Mouse (Mus musculus) adrenal gland, postnatal 36 days (tissue): ENCODE measurements around the gene Glb1. TPM values are rescaled to one million over a fixed set of nuclear protein-coding genes. Genes with fewer than 3 reads are reported as not detected.
A peak's percentile ranks its signal among the peaks of the same experiment; 100 is the strongest.

ENCODE experiments used
- DNase-seq, 2 experiments: peaks; one replicate each; pipeline ENCODE4 v3.0.0; 2021; ENCODE audit warnings: mixed read lengths in 1 of 2
- total RNA-seq, 2 experiments: library from RNA; stranded (reverse); gene quantifications; 2 replicates each; pipeline ENCODE4 v1.2.3; 2021

Glb1 gene
- total RNA-seq, 2 experiments from 2014 or later, result 29.1 to 32.1 TPM

GRCm38 (mm10) chr9:114442893-114443292 is 42.0 kb downstream of the Glb1 start:
- DNase-seq, result no peak

DNA sequence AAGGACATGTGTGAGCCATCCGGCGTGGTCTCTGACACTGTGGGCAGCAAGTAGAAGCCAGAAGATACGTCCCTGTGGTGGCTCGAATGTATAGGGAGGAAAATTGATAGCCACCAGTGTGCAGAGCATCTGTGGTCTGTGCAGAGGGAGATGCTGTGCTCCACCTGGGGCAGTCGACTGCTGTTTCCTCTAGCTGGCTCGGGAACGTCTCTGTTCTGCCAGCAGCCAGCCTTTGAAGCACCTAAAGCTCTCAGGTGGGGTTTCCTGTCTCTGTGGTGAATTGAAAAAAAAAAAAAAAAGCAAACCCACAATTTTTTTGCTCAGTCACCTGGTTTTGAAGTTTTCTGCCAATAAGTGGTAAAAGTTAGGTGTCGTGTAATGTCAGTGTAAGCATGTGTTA is 42.5 kb downstream of the Glb1 start:
- DNase-seq, result no peak

DNA sequence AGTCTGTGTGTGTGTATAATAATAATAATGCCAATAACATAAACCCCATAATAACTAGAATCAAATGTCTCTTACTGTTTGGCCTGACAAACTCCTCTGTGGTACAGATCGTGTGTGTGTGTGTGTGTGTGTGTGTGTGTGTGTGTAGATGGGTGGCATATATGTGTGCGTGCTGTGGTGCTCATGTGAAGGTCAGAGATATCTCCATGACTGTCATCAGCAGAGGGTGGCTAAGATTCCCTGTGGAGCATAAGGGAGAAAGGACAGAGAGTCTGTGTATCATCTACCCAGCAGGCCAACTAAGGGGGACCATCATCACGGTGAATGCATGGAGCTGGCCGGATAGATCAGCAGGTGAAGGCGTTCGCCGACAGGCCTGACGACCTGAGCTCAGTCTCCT is 46.0 kb downstream of the Glb1 start:
- DNase-seq, result no peak

GRCm38 (mm10) chr9:114448700-114449099 is 47.8 kb downstream of the Glb1 start:
- no peak for DNase-seq

DNA sequence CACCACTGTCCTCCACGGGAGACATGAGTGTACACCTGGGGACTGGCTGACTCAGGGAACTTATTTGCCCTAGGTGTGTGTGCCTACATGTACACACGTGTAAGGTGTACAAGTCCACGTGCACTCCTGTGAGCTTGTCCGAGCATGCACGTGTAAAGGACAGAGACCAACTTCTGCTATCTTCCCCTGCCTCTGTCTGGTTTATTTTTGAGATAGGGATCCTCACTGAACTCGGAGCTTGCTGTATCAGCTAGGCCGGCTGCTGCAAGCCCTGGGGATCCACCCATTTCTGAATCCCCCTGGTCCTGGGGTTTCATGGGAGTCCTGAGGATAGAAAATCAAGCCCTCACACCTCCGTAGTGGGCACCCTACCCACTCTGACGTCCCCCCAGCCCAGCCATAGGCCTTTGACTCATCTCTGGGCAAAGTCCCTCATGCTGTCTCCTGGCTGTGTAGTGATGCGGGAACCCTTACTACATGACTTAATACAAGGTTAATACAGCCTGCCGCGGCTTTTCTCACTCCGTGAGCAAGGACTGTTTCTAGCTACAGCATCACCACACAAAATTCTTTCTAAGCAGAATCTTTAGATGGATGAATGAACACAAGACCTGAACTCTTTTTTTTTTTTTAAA is 48.4 kb downstream of the Glb1 start:
- DNase-seq, result no peak

- no peak for DNase-seq
Measured at GRCm38 (mm10) chr9:114451615-114452014, 50.7 kb downstream of the Glb1 start.

DNA sequence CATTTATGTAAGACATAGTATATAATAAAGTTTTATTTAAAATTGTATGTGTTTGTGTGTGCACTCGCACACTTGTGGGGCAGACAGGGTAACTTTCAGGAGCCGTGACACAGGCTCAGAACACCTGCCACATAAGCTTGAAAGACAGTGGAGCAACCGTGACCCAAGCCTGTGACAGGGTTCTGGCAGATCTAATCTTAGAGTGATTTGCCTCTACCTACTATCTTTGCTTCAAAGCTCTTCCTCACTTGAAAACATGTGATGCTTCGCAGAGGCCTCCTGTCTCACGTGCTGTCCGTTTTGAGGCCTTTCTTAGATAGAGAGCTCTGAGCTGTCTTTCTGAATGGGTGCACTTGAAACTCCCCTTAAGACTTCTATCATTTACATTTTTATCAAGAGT is 51.5 kb downstream of the Glb1 start:
- DNase-seq, result no peak

DNA sequence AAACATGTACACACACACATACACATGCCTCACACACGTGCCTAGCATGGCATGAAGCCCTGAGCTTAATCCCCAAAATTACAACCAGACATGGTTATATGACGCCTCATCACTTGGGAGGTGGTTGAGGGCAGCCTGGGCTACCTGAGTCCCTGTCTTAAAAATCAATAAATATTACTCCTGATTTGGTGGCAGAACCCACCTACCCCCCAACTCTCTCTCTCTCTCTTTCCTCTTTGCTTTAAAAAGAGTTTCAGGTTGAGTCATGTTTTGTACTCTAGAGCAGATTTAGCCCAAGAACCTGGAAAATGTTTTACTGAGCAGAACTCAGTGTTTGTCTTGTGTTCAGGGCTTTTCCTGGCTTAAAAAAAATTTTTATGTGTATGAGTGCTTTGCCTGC is 54.5 kb downstream of the Glb1 start:
- DNase-seq, result no peak

- DNase-seq, result no peak
Measured at GRCm38 (mm10) chr9:114458436-114458835, 57.6 kb downstream of the Glb1 start.

DNA sequence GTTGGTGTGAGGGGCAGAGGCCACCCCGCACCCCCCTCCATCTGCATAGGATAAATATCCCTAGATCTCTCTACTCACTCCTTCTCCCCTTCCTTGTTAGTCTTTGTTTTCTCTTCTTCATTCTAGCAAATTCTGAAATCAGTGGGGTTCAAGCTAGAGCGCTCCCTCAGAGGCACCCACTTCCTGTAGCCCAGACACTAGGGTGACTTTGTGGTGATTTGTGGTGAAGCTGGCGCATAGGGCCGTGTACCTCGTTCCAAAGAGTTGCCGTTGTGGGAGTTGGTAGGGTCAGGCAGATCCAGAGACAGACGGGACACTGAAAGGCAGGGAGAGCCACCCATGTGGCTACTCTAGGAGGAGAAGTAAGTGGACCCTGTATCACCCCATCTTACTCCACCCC is 61.7 kb downstream of the Glb1 start:
- no peak for DNase-seq

- DNase-seq, result no peak
Measured at GRCm38 (mm10) chr9:114465442-114465841, 64.6 kb downstream of the Glb1 start.

GRCm38 (mm10) chr9:114466871-114467270 is 66.0 kb downstream of the Glb1 start:
- no peak for DNase-seq

DNA sequence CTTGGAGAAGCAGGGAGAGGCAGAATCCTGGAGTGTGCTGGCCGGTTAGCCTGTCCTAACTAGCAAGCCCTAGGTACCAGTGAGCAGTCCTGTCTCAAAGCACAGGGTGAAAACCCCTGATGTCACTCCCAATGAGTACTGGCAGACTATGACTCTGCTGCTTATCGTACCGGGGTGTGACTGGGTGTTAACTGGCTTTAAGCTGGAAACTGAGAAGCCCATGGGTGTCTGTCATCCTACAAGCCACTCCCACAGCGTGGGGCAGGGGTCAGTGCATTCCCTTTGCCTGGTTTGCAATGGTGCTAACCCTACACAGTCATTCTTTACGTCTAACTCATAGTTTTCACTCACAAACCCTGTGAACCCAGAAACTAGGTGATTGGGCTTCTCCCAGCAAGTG is 67.3 kb downstream of the Glb1 start:
- no peak for DNase-seq

DNA sequence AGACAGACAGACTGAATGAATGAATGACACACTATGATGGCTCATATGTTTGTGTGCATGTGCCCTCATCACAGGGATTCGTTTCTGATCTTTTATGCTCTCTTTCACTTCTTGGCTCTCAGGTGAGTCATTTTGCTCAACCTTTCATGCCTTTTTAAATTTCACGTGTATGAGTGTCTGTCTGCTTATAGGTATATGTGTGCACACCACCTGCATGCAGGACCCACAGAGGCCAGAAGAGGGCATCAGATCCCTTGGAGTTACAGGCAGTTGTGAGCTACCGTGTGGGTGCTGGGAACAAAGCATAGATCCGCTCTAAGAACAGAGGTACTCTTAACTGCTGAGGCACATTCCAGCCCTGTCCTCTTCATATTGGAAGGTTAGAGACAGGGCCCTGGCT is 67.8 kb downstream of the Glb1 start:
- DNase-seq, result no peak

GRCm38 (mm10) chr9:114471892-114472291 is 71.0 kb downstream of the Glb1 start:
- DNase-seq, result no peak

GRCm38 (mm10) chr9:114477019-114477418 is 76.1 kb downstream of the Glb1 start:
- DNase-seq, result no peak

GRCm38 (mm10) chr9:114480940-114481339 is 80.1 kb downstream of the Glb1 start:
- no peak for DNase-seq

GRCm38 (mm10) chr9:114484771-114485170 is 83.9 kb downstream of the Glb1 start:
- no peak for DNase-seq

GRCm38 (mm10) chr9:114486808-114487207 is 85.9 kb downstream of the Glb1 start:
- no peak for DNase-seq

- DNase-seq, result no peak
Measured at GRCm38 (mm10) chr9:114487481-114488258, 86.8 kb downstream of the Glb1 start.

DNA sequence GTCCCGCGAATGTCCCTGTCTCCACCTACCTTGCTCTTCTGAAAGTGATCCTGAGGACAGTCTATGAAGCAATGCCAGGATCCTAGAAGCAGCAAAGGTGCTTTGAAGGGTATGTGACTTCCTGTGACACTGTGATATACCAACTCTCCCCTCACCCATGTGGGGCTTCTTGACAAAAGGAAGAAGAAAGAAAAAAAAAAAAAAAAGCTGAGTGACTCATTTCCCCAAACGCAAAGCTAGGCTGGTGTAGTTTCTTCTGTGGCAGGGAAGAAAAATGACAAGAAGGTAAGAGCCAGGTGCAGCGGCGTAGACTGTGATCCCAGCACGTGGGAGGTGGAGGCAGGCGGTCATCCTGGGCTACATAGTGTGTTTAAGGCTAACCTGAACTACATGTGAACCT is 95.6 kb downstream of the Glb1 start:
- no peak for DNase-seq

DNA sequence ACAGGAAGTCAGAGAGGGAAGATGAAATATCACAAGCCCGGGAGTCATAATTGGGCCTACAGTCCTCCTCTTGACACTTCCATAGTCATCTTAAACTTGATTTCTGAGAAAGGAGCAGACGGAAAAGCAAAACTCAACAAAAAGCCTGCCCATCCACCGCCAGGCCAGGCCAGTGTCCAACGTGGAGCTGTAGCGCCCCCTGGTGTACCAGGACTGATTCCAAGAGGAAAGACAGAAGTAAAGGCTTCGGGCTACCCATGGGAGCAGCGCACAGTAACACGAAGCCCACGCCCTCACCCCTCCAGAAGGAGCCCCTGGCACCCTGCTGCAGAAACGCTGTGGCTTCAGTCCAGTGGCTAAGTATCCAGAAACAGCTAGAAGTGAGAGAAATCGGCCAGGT is 97.3 kb downstream of the Glb1 start:
- peak; percentile 89 to 92 for DNase-seq

- peak; percentile 69 to 75 for DNase-seq
Measured at GRCm38 (mm10) chr9:114499783-114500515, 99.1 kb downstream of the Glb1 start.
